Mouse (Mus musculus) ES-Bruce4 (cell line): ENCODE measurements around the gene Dcn.

ENCODE experiments used
- CTCF ChIP-seq: IDR thresholded peaks from one replicate; pipeline ENCODE4 v1.8.1; 2011; ENCODE audit warnings: low read depth, low read length
- EP300 ChIP-seq: IDR thresholded peaks from 2 replicates; pipeline ENCODE4 v1.6.1; 2011; ENCODE audit warnings: low read depth, low read length; ENCODE audit not compliant: insufficient read depth
- POLR2A ChIP-seq: IDR thresholded peaks from one replicate; pipeline ENCODE4 v1.8.1; 2011; ENCODE audit warnings: low read length; ENCODE audit not compliant: insufficient read depth

DNA sequence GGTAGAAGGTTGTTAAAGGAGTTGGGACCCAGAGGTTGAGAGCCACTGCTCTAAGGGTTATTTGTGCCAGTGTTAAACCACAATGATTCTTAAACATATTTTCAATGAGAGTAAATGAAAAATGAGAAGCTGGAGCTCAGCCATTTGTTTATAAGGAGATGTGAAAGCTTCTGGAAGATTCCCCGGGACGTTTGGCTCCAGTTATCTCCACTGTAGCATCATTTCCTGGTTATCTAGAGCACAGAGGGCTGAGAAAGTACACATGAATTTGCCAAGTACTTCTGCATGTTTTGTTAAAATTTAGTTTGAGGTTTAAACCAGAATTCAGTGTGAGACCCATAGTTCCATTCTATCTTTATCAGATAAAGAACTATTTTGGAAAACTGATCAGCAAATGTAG lies 5.7 kb downstream of the Dcn start:
- TF ChIP-seq CTCF (no peak), POLR2A (no peak), EP300 (no peak)
